Mouse (Mus musculus): Measurements from ENCODE around the gene Gm21992. TPM values are rescaled to one million over a fixed set of nuclear protein-coding genes. Genes with fewer than 3 reads are reported as not detected.
"Not testable (repeated sequence)": the region's sequence is repeated elsewhere in the genome, so short reads cannot be mapped to it uniquely, and the experiment has no call there.

Gm21992 gene
- polyA plus RNA-seq, 1 experiment from 2014 or later: 23.9 TPM

GRCm38 (mm10) chr19:4828444-4829114 lies 17.2 kb upstream of the Gm21992 start:
- no peak for ATAC-seq (replicated peaks; ENCODE audit: extremely low read depth, insufficient read depth, low FRiP score)
- H3K36me3 ChIP-seq (ENCODE audit: control insufficient read depth, insufficient read depth): peaks cover 10% of the 10 kb centered on the region

GRCm38 (mm10) chr19:4820678-4821303 lies 9.4 kb upstream of the Gm21992 start:
- H3K9me3 ChIP-seq (replicated peaks; ENCODE audit: control insufficient read depth, low read length): 0 out of 2 replicates have a peak, but pooled peaks cover under 1% of the 10 kb centered on the region
- WGBS: 45% methylated on average over 5 of the region's 5 CpGs
- ATAC-seq (replicated peaks; ENCODE audit: extremely low read depth, insufficient read depth, low FRiP score): 0 out of 2 replicates have a peak, but pooled peaks have one; percentile 37

More at GRCm38 (mm10) chr19:4828444-4829114, 17.2 kb upstream of the Gm21992 start:
- no peak overlapping the region for H3K4me3 ChIP-seq (ENCODE audit: low read length)
- H3K4me1 ChIP-seq (ENCODE audit: control insufficient read depth, insufficient read depth, low read length): no peaks in the 10 kb centered on the region
- 56% methylated on average over 16 of the region's 16 CpGs for WGBS
- no peak overlapping the region for H3K4me2 ChIP-seq (ENCODE audit: low read depth, low read length)
- H3K9ac ChIP-seq (ENCODE audit: low read length): no peak overlapping the region
- no peaks in the 10 kb centered on the region for H3K27me3 ChIP-seq (ENCODE audit: control insufficient read depth, insufficient read depth, low read length)
- no peaks in the 10 kb centered on the region for H3K9me3 ChIP-seq (replicated peaks; ENCODE audit: control insufficient read depth, low read length)
- H3K27ac ChIP-seq (ENCODE audit: low read length): no peak overlapping the region

GRCm38 (mm10) chr19:4817182-4817835 lies 5.9 kb upstream of the Gm21992 start:
- Histone ChIP-seq H3K4me3 (ENCODE audit: low read length) (no peak overlapping the region), H3K9me3 (replicated peaks; ENCODE audit: control insufficient read depth, low read length) (0 out of 2 replicates have a peak, but pooled peaks cover 4% of the 10 kb centered on the region), H3K27me3 (ENCODE audit: control insufficient read depth, insufficient read depth, low read length) (no peaks in the 10 kb centered on the region), H3K9ac (ENCODE audit: low read length) (no peak overlapping the region), H3K4me1 (ENCODE audit: control insufficient read depth, insufficient read depth, low read length) (peaks cover 1% of the 10 kb centered on the region), H3K27ac (ENCODE audit: low read length) (no peak overlapping the region), H3K36me3 (ENCODE audit: control insufficient read depth, insufficient read depth) (no peaks in the 10 kb centered on the region), H3K4me2 (ENCODE audit: low read depth, low read length) (no peak overlapping the region)
- ATAC-seq (replicated peaks; ENCODE audit: extremely low read depth, insufficient read depth, low FRiP score): no peak
- 47% methylated on average over 1 of the region's 1 CpGs for WGBS

More at GRCm38 (mm10) chr19:4820678-4821303, 9.4 kb upstream of the Gm21992 start:
- Histone ChIP-seq H3K4me1 (ENCODE audit: control insufficient read depth, insufficient read depth, low read length) (no peaks in the 10 kb centered on the region), H3K36me3 (ENCODE audit: control insufficient read depth, insufficient read depth) (peaks cover 6% of the 10 kb centered on the region), H3K4me2 (ENCODE audit: low read depth, low read length) (no peak overlapping the region), H3K4me3 (ENCODE audit: low read length) (no peak overlapping the region), H3K9ac (ENCODE audit: low read length) (no peak overlapping the region), H3K27me3 (ENCODE audit: control insufficient read depth, insufficient read depth, low read length) (no peaks in the 10 kb centered on the region), H3K27ac (ENCODE audit: low read length) (no peak overlapping the region)

- no peaks in the 10 kb centered on the region for H3K36me3 ChIP-seq (ENCODE audit: control insufficient read depth, insufficient read depth)
- no peaks in the 10 kb centered on the region for H3K27me3 ChIP-seq (ENCODE audit: control insufficient read depth, insufficient read depth, low read length)
- H3K9me3 ChIP-seq (replicated peaks; ENCODE audit: control insufficient read depth, low read length): 0 out of 2 replicates have a peak, but pooled peaks cover 4% of the 10 kb centered on the region
- H3K9ac ChIP-seq (ENCODE audit: low read length): no peak overlapping the region
- WGBS: 79% methylated on average over 6 of the region's 6 CpGs
- ATAC-seq (replicated peaks; ENCODE audit: extremely low read depth, insufficient read depth, low FRiP score): no peak
- H3K4me3 ChIP-seq (ENCODE audit: low read length): no peak overlapping the region
- peaks cover 21% of the 10 kb centered on the region for H3K4me1 ChIP-seq (ENCODE audit: control insufficient read depth, insufficient read depth, low read length)
- H3K4me2 ChIP-seq (ENCODE audit: low read depth, low read length): no peak overlapping the region
- H3K27ac ChIP-seq (ENCODE audit: low read length): no peak overlapping the region
Observed at GRCm38 (mm10) chr19:4813015-4813414, 1.6 kb upstream of the Gm21992 start.

- not testable (repeated sequence) for H3K9me3 ChIP-seq (replicated peaks; ENCODE audit: control insufficient read depth, low read length); H3K27me3 ChIP-seq (ENCODE audit: control insufficient read depth, insufficient read depth, low read length); H3K36me3 ChIP-seq (ENCODE audit: control insufficient read depth, insufficient read depth); ATAC-seq (replicated peaks; ENCODE audit: extremely low read depth, insufficient read depth, low FRiP score)
- Histone ChIP-seq H3K27ac (ENCODE audit: low read length) (peak overlapping the region; percentile 97), H3K4me2 (ENCODE audit: low read depth, low read length) (peak overlapping the region; percentile 75), H3K4me1 (ENCODE audit: control insufficient read depth, insufficient read depth, low read length) (peaks cover 21% of the 10 kb centered on the region), H3K9ac (ENCODE audit: low read length) (peak overlapping the region; percentile 97), H3K4me3 (ENCODE audit: low read length) (peak overlapping the region; percentile 95)
- 74% methylated on average over 8 of the region's 8 CpGs for WGBS
Observed at GRCm38 (mm10) chr19:4812334-4812949, 1.0 kb upstream of the Gm21992 start.

- WGBS: 2% methylated on average over 12 of the region's 12 CpGs
Observed at GRCm38 (mm10) chr19:4811909-4812242, 464 bp upstream of the Gm21992 start.

GRCm38 (mm10) chr19:4810746-4811062 lies 708 bp downstream of the Gm21992 start:
- H3K9ac ChIP-seq (ENCODE audit: low read length): peak overlapping the region; percentile 92
- WGBS: 1% methylated on average over 17 of the region's 17 CpGs
- no peak for ATAC-seq (replicated peaks; ENCODE audit: extremely low read depth, insufficient read depth, low FRiP score)
- H3K4me3 ChIP-seq (ENCODE audit: low read length): peak overlapping the region; percentile 95
- H3K27me3 ChIP-seq (ENCODE audit: control insufficient read depth, insufficient read depth, low read length): no peaks in the 10 kb centered on the region
- no peaks in the 10 kb centered on the region for H3K36me3 ChIP-seq (ENCODE audit: control insufficient read depth, insufficient read depth)
- peaks cover 21% of the 10 kb centered on the region for H3K4me1 ChIP-seq (ENCODE audit: control insufficient read depth, insufficient read depth, low read length)
- peak overlapping the region; percentile 95 for H3K4me2 ChIP-seq (ENCODE audit: low read depth, low read length)
- peak overlapping the region; percentile 98 for H3K27ac ChIP-seq (ENCODE audit: low read length)
- H3K9me3 ChIP-seq (replicated peaks; ENCODE audit: control insufficient read depth, low read length): 0 out of 2 replicates have a peak, but pooled peaks cover 3% of the 10 kb centered on the region

More at GRCm38 (mm10) chr19:4811909-4812242, 464 bp upstream of the Gm21992 start:
- peak overlapping the region; percentile 95 for H3K4me3 ChIP-seq (ENCODE audit: low read length)
- ATAC-seq (replicated peaks; ENCODE audit: extremely low read depth, insufficient read depth, low FRiP score): peak; percentile 20; the same call in 1 of the 2 replicates
- 0 out of 2 replicates have a peak, but pooled peaks cover 4% of the 10 kb centered on the region for H3K9me3 ChIP-seq (replicated peaks; ENCODE audit: control insufficient read depth, low read length)
- H3K27ac ChIP-seq (ENCODE audit: low read length): peak overlapping the region; percentile 97
- no peaks in the 10 kb centered on the region for H3K36me3 ChIP-seq (ENCODE audit: control insufficient read depth, insufficient read depth)
- peaks cover 21% of the 10 kb centered on the region for H3K4me1 ChIP-seq (ENCODE audit: control insufficient read depth, insufficient read depth, low read length)
- H3K9ac ChIP-seq (ENCODE audit: low read length): peak overlapping the region; percentile 97
- H3K27me3 ChIP-seq (ENCODE audit: control insufficient read depth, insufficient read depth, low read length): no peaks in the 10 kb centered on the region
- peak overlapping the region; percentile 75 for H3K4me2 ChIP-seq (ENCODE audit: low read depth, low read length)

GRCm38 (mm10) chr19:4810309-4810708 lies 1.1 kb downstream of the Gm21992 start:
- Histone ChIP-seq H3K9ac (ENCODE audit: low read length) (peak overlapping the region; percentile 92), H3K27me3 (ENCODE audit: control insufficient read depth, insufficient read depth, low read length) (no peaks in the 10 kb centered on the region), H3K27ac (ENCODE audit: low read length) (peak overlapping the region; percentile 98), H3K4me3 (ENCODE audit: low read length) (peak overlapping the region; percentile 95), H3K9me3 (replicated peaks; ENCODE audit: control insufficient read depth, low read length) (no peaks in the 10 kb centered on the region), H3K4me1 (ENCODE audit: control insufficient read depth, insufficient read depth, low read length) (peaks cover 21% of the 10 kb centered on the region), H3K36me3 (ENCODE audit: control insufficient read depth, insufficient read depth) (no peaks in the 10 kb centered on the region), H3K4me2 (ENCODE audit: low read depth, low read length) (peak overlapping the region; percentile 95)
- no peak for ATAC-seq (replicated peaks; ENCODE audit: extremely low read depth, insufficient read depth, low FRiP score)
- WGBS: under 1% methylated on average over 14 of the region's 14 CpGs

Data from heart, embryonic 16.5 days (tissue).